Mouse (Mus musculus): ENCODE measurements around the gene Bloc1s6. TPM values are rescaled to one million over a fixed set of nuclear protein-coding genes. Genes with fewer than 3 reads are reported as not detected.

Gene Bloc1s6
- polyA plus RNA-seq, 1 experiment from 2014 or later = 87.8 TPM

GRCm38 (mm10) chr2:122789311-122789710, 51.0 kb downstream of the Bloc1s6 start:
- 83% methylated on average over 7 of the region's 7 CpGs for WGBS
- no peak overlapping the region for H3K9ac ChIP-seq (replicated peaks)
- H3K27ac ChIP-seq (replicated peaks) = no peak overlapping the region
- no peaks in the 10 kb centered on the region for H3K9me3 ChIP-seq (replicated peaks)
- no peaks in the 10 kb centered on the region for H3K36me3 ChIP-seq
- H3K4me1 ChIP-seq = no peaks in the 10 kb centered on the region
- no peak overlapping the region for H3K4me2 ChIP-seq
- H3K27me3 ChIP-seq (replicated peaks) = no peaks in the 10 kb centered on the region
- ATAC-seq (ENCODE audit: low FRiP score) = no peak
- no peak overlapping the region for H3K4me3 ChIP-seq (replicated peaks)

GRCm38 (mm10) chr2:122789730-122790129, 51.4 kb downstream of the Bloc1s6 start:
- Histone ChIP-seq H3K36me3 (no peaks in the 10 kb centered on the region), H3K27ac (replicated peaks) (no peak overlapping the region), H3K9me3 (replicated peaks) (no peaks in the 10 kb centered on the region), H3K9ac (replicated peaks) (no peak overlapping the region), H3K4me3 (replicated peaks) (no peak overlapping the region), H3K4me1 (no peaks in the 10 kb centered on the region), H3K27me3 (replicated peaks) (no peaks in the 10 kb centered on the region), H3K4me2 (no peak overlapping the region)
- ATAC-seq (ENCODE audit: low FRiP score) = no peak
- WGBS = 74% methylated on average over 6 of the region's 6 CpGs

Other genes starting within 250 kb of the Bloc1s6 start
- 41.3 and 45.0 TPM in 2 replicates for gene Gatm, start 127.2 kb upstream of the Bloc1s6 start, polyA plus RNA-seq (2015; fragmentation: Nextera tagmentation; extraction: Ambion mirVana)
- gene AA467197, start 101.5 kb upstream of the Bloc1s6 start, polyA plus RNA-seq (2015; fragmentation: Nextera tagmentation; extraction: Ambion mirVana) = 1.1 and 5.5 TPM in 2 replicates
- 6.5 and 6.7 TPM in 2 replicates for gene Slc30a4, start 35.8 kb upstream of the Bloc1s6 start, polyA plus RNA-seq (2015; fragmentation: Nextera tagmentation; extraction: Ambion mirVana)
- 3.2 and 6.3 TPM in 2 replicates for gene Sqor, start 26.7 kb downstream of the Bloc1s6 start, polyA plus RNA-seq (2015; fragmentation: Nextera tagmentation; extraction: Ambion mirVana)

Measured in neural tube, embryonic 15.5 days (tissue).